Mouse (Mus musculus): ENCODE data around the gene Ddx41.
"Not testable (repeated sequence)": the region's sequence is repeated elsewhere in the genome, so short reads cannot be mapped to it uniquely, and the experiment has no call there.

The Ddx41 gene

GRCm38 (mm10) chr13:55536194-55537175, at the start of gene Ddx41:
Ddx41 (minus strand) TSS chr13:55536658.
- DNase-seq (ENCODE audit: low spot score) = peak; percentile 99

GRCm38 (mm10) chr13:55578086-55578485, 41.6 kb upstream of the Ddx41 start:
- no peak for DNase-seq (ENCODE audit: low spot score)

DNA sequence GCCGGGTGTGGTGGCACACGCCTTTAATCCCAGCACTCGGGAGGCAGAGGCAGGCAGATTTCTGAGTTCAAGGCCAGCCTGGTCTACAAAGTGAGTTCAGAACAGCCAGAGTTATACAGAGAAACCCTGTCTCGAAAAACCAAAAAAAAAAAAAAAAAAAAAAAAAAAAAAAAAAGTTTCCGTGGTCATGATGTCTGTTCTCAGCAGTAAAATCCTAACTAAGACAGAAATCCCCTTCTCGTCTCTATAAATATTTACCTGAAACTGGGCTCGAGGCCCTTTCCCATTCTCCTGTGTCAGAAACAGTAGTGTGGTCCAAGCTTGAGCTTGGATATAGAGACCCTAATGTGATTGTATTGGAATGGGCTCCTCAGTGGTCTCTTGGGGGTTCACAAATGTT, 40.4 kb upstream of the Ddx41 start:
- not testable (repeated sequence) for DNase-seq (ENCODE audit: low spot score)

GRCm38 (mm10) chr13:55575932-55576331, 39.5 kb upstream of the Ddx41 start:
- DNase-seq (ENCODE audit: low spot score) = no peak

- no peak for DNase-seq (ENCODE audit: low spot score)
These were observed 37.9 kb upstream of the Ddx41 start for GRCm38 (mm10) chr13:55574321-55574720.

DNA sequence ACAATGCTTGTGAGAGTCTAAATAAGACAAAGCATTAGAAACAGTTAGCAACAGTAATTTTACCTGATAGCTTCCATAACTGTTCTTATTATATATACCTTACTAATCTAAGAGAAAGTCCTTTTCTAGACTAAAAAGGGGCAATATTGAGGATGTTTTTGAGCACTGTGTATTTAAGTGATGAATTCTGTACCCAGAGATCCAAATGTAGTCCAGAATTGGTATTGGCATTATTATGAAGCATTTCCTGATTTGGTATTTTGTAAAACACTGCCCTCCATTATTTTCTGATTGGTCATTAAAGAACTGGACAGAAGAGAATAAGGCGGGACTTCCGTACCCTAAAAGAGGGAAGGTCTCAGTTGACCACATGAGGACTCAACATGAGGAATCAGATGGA, 37.0 kb upstream of the Ddx41 start, which contains the start of gene Tmed9:
Gene Tmed9 (plus strand): TSS at position 301 of the 400 bp plus-strand sequence.
- no peak for DNase-seq (ENCODE audit: low spot score)

- no peak for DNase-seq (ENCODE audit: low spot score)
These were observed 35.5 kb upstream of the Ddx41 start for GRCm38 (mm10) chr13:55571977-55572376.

- DNase-seq (ENCODE audit: low spot score) = peak; percentile 98
These were observed 34.7 kb upstream of the Ddx41 start, which contains the start of gene Fam193b for GRCm38 (mm10) chr13:55571027-55571751. Fam193b (minus strand) TSS chr13:55571120.

GRCm38 (mm10) chr13:55570286-55570973, 34.0 kb upstream of the Ddx41 start:
- peak; percentile 44 for DNase-seq (ENCODE audit: low spot score)

GRCm38 (mm10) chr13:55569726-55570285, 33.3 kb upstream of the Ddx41 start:
- DNase-seq (ENCODE audit: low spot score) = peak; percentile 43

- not testable (repeated sequence) for DNase-seq (ENCODE audit: low spot score)
These were observed 32.1 kb upstream of the Ddx41 start for GRCm38 (mm10) chr13:55568524-55568923.

GRCm38 (mm10) chr13:55567949-55568348, 31.5 kb upstream of the Ddx41 start:
- DNase-seq (ENCODE audit: low spot score) = no peak

DNA sequence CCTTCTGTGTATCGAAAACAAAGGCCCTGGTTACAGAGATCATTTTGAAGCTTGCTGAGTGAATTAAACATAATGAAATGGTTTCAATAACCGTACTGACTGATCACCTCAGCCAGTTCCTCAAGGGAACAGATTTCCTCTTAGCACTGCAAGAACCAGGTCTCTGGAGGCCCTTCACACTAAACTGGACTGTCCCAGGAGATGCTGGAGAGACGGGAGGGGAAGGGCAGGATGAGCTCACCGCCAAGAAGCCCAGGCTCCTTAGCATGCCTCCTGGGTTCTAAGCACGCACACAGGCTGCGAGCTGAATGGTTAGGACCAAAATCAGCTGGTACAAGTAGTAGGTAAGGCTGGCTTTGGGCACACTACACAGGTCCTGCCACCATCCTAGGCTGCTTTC, 30.5 kb upstream of the Ddx41 start:
- DNase-seq (ENCODE audit: low spot score) = no peak

GRCm38 (mm10) chr13:55563266-55563879, 26.9 kb upstream of the Ddx41 start:
- DNase-seq (ENCODE audit: low spot score) = no peak

- no peak for DNase-seq (ENCODE audit: low spot score)
These were observed 21.0 kb upstream of the Ddx41 start for GRCm38 (mm10) chr13:55557499-55557898.

DNA sequence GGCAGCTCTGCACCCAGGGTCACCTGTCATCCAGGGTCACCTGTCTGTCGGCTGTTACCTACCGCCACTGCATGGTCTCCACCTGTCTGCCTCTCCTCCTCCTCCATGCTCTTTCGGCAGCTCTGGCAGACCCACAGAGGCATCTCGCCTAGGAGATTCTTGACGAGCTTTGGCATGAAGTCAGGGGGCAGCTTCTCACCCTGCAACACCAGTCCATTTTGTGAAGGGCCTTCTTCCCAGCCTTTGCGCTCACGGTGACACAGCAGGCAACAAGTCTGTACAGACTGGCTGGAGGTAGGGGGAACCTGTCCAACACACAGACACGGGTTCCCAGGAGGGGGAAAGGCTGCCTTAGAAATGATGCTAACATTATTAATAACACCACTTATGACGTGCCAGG, 19.5 kb upstream of the Ddx41 start:
- DNase-seq (ENCODE audit: low spot score) = no peak

- no peak for DNase-seq (ENCODE audit: low spot score)
These were observed 12.6 kb upstream of the Ddx41 start for GRCm38 (mm10) chr13:55549061-55549460.

- no peak for DNase-seq (ENCODE audit: low spot score)
These were observed 12.0 kb upstream of the Ddx41 start for GRCm38 (mm10) chr13:55548426-55548825.

DNA sequence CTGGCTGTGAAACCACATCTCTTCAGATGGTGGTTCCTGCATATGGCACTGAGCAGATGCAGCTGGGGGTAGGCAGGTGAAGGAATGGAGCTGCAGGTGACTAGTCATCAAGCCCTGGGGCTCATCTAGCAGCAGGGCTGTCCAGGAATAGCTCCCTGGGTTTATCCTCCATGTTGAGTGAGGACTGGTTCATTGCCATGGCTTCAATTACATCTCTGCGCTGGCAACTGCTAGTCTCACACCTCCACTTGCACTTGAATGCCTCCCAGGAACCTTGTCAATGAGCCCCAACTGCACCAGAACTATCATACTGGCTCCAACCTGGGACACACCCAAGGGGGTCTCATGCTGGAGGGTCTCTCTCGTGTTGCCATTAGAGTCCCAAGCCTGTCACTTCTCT, 11.5 kb upstream of the Ddx41 start:
- no peak for DNase-seq (ENCODE audit: low spot score)

DNA sequence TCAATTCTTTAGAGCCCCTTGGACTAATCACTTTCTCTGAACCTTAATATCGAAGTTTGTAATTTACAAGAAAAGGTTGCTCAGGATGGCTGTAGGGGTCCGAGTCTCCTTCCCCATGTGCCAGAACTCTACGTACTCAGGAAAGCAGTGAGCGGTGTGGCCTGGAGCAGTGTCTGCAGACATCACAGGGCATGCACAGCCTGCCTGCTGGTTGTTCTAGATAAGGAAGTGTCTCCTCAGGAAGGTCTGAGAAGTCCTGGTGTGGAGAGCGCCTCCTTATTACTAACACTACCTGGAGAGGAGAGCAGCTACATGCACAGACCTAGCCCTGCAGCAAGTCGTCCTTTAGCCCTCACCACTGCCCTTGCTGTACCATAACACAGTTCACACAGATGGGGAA, 8.3 kb upstream of the Ddx41 start:
- no peak for DNase-seq (ENCODE audit: low spot score)

GRCm38 (mm10) chr13:55543447-55543846, 7.0 kb upstream of the Ddx41 start:
- no peak for DNase-seq (ENCODE audit: low spot score)
